Mouse (Mus musculus) adrenal gland, postnatal 4 days (tissue): ENCODE data around the gene Decr2. TPM values are rescaled to one million over a fixed set of nuclear protein-coding genes. Genes with fewer than 3 reads are reported as not detected.

Experiments used
- total RNA-seq, 2 experiments: library from RNA; stranded (reverse); gene quantifications; 2 replicates each; pipeline ENCODE4 v1.2.3; 2021

Decr2 gene
- total RNA-seq, 2 experiments from 2014 or later: 22.7 to 33.3 TPM

Other genes starting within 250 kb of the Decr2 start
- 10 to 100 TPM; 13.2 to 15.5 TPM for gene Gm20683, start 248.6 kb downstream of the Decr2 start, total RNA-seq
- gene Rhot2, start 245.5 kb downstream of the Decr2 start, total RNA-seq: 10 to 100 TPM; 89.6 to 95.0 TPM
- 10 to 100 TPM; 53.1 to 58.9 TPM for gene Wdr90, start 228.8 kb downstream of the Decr2 start, total RNA-seq
- gene Mcrip2, start 221.6 kb downstream of the Decr2 start, total RNA-seq: 100 to 1,000 TPM; 193 to 209 TPM
- 10 to 100 TPM; 80.4 to 81.3 TPM for gene Mettl26, start 215.3 kb downstream of the Decr2 start, total RNA-seq
- 1 to 10 TPM; 5.1 to 5.2 TPM for gene Wfikkn1, start 209.5 kb downstream of the Decr2 start, total RNA-seq
- gene Rab40c, start 170.6 kb downstream of the Decr2 start, total RNA-seq: 10 to 100 TPM; 36.4 to 38.1 TPM
- 100 to 1,000 TPM in 1 of 2 experiments, 10 to 100 TPM in 1; 97.7 to 115 TPM for gene Pigq, start 145.4 kb downstream of the Decr2 start, total RNA-seq
- 1 to 10 TPM in 1 of 2 experiments, under 1 TPM in 1; 0.54 to 1.5 TPM for gene Nhlrc4, start 145.4 kb downstream of the Decr2 start, total RNA-seq
- 1 to 10 TPM in 1 of 2 experiments, not detected in 1; 1.1 TPM for gene A930017K11Rik, start 137.8 kb downstream of the Decr2 start, total RNA-seq
- gene Capn15, start 104.5 kb downstream of the Decr2 start, total RNA-seq: 10 to 100 TPM; 24.0 to 24.2 TPM
- 10 to 100 TPM; 17.8 to 28.5 TPM for gene Rab11fip3, start 20.8 kb downstream of the Decr2 start, total RNA-seq
- gene Nme4, start 5.3 kb upstream of the Decr2 start, total RNA-seq: 10 to 100 TPM; 13.4 to 14.7 TPM
- 10 to 100 TPM in 1 of 2 experiments, 1 to 10 TPM in 1; 7.4 to 12.2 TPM for gene Tmem8, start 23.0 kb upstream of the Decr2 start, total RNA-seq
- gene Mrpl28, start 33.2 kb upstream of the Decr2 start, total RNA-seq: 10 to 100 TPM; 78.4 to 91.8 TPM
- gene Axin1, start 48.4 kb upstream of the Decr2 start, total RNA-seq: 10 to 100 TPM; 51.7 to 57.2 TPM
- gene Pdia2, start 108.8 kb upstream of the Decr2 start, total RNA-seq: 10 to 100 TPM in 1 of 2 experiments, 1 to 10 TPM in 1; 2.5 to 43.9 TPM
- 10 to 100 TPM; 40.7 to 47.8 TPM for gene Rgs11, start 112.6 kb upstream of the Decr2 start, total RNA-seq
- gene Arhgdig, start 117.4 kb upstream of the Decr2 start, total RNA-seq: 10 to 100 TPM; 14.8 to 31.9 TPM
- 10 to 100 TPM; 90.2 to 99.6 TPM for gene Fam234a, start 153.9 kb upstream of the Decr2 start, total RNA-seq
- 10 to 100 TPM; 80.8 to 85.2 TPM for gene Luc7l, start 162.6 kb upstream of the Decr2 start, total RNA-seq